Mouse (Mus musculus): ENCODE results near the gene L3hypdh.
"Not testable (repeated sequence)": the region's sequence is repeated elsewhere in the genome, so short reads cannot be mapped to it uniquely, and the experiment has no call there.

Gene L3hypdh

GRCm38 (mm10) chr12:72053851-72054250 lies 31.4 kb downstream of the L3hypdh start:
- no peak for DNase-seq (ENCODE audit: extremely low read depth, low read depth, low spot score)

DNA sequence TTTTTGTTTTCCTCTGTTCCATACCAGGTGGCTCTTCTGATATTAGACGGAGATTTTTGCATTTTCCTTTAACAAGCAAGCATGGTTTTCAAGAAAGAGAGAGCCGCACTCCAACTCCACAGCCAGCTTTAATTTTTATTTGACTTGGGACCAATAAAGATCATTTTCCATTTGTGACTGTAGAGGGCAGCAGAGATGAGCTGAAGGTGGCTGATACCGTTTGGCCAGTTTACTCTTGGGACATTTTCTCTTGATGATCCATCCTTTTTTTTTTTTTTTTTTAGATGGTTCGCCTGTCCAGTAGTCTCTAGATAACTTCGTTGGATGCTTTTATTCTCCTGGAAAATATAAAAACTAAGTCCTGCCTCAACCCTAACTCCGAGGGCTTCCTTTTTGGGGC lies 31.9 kb downstream of the L3hypdh start:
- no peak for DNase-seq (ENCODE audit: extremely low read depth, low read depth, low spot score)

DNA sequence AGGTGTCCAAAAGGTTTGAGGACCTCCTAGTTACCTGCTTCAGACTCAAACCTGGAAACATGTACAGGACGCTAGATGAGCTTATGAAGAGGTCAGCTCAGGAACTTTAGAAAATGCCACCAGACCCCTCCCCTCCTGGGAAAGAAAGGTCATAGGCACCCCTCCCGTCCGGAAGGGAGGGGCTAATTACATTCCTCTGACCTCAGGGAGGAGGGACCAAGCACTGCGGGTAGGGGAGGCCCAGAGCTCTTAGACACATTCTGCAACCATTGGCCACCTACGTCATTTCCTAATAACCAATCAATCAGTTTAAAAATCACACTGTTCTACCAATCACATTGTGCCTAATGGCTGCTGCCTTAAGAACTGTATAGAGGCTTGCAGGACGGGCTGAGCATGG lies 32.7 kb downstream of the L3hypdh start:
- no peak for DNase-seq (ENCODE audit: extremely low read depth, low read depth, low spot score)

DNA sequence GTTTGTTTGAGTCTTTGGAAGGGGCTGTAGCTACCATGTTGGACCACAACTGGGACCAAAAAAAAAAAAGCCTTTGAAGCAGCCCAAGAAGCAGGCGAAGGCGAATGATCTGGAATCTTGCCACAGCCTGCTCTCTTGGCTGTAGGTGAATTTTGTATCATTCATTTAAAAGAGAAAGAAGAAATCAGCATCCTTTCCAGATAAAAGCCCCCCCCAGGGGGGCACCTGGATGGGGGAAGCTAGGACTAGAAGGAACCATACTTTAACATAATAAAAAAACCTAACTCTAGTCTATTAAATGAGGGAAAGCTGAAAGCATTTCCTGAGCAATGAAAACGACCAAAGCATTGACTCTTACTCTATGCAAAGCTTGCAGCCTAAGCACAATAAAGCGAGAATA lies 34.4 kb downstream of the L3hypdh start:
- no peak for DNase-seq (ENCODE audit: extremely low read depth, low read depth, low spot score)

- not testable (repeated sequence) for DNase-seq (ENCODE audit: extremely low read depth, low read depth, low spot score)
Observed at GRCm38 (mm10) chr12:72050156-72050555, 35.1 kb downstream of the L3hypdh start.

GRCm38 (mm10) chr12:72047513-72047912 lies 37.7 kb downstream of the L3hypdh start:
- no peak for DNase-seq (ENCODE audit: extremely low read depth, low read depth, low spot score)

- no peak for DNase-seq (ENCODE audit: extremely low read depth, low read depth, low spot score)
Observed at GRCm38 (mm10) chr12:72041238-72041637, 44.0 kb downstream of the L3hypdh start.

DNA sequence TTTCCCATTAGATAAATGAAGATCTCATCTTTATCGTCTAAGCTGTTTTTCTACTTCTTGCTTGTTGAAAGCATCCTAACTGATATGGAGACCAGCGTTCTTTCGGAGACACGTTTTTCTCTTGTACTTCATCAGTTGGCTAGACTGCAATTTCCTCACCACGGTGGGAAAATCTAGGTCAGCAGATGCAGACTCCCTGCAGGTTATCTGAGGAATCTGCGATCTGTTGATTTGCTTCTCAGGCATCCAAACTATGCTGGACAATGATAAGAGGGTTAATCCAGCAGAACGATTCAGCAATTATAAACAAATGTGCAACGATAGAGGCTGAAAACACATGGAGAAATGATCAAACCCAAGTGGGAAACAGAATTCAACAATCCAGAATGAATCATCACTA lies 45.7 kb downstream of the L3hypdh start:
- no peak for DNase-seq (ENCODE audit: extremely low read depth, low read depth, low spot score)

- DNase-seq (ENCODE audit: extremely low read depth, low read depth, low spot score): no peak
Observed at GRCm38 (mm10) chr12:72038866-72039265, 46.4 kb downstream of the L3hypdh start.

- DNase-seq (ENCODE audit: extremely low read depth, low read depth, low spot score): no peak
Observed at GRCm38 (mm10) chr12:72037049-72037448, 48.2 kb downstream of the L3hypdh start.

DNA sequence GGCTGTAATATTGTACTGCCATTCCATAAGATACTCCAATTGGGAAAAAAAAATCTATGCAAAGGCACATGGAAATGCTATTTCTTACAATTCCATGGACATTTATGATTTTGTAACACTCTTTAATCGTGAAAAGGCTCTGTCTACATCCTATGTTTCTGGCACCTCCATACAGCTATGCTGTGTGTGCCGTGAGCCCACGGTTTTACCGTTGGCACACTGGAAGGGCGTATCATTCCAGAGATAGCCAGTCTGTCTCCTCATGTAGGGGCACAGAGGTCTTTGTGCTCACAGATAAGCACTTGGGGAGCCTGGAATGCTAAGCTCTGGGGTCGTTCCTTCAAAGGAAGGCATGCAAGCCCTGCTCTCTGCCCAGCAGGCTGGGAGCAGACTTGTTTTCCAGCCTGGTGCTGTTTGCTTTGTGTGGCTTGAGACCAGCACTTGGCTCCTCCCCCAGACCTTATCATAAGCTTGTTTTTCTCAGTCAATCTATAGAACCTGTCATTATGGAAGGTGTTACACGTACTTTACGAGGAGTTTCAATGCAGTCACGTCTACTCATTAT lies 49.1 kb downstream of the L3hypdh start:
- DNase-seq (ENCODE audit: extremely low read depth, low read depth, low spot score): no peak

DNA sequence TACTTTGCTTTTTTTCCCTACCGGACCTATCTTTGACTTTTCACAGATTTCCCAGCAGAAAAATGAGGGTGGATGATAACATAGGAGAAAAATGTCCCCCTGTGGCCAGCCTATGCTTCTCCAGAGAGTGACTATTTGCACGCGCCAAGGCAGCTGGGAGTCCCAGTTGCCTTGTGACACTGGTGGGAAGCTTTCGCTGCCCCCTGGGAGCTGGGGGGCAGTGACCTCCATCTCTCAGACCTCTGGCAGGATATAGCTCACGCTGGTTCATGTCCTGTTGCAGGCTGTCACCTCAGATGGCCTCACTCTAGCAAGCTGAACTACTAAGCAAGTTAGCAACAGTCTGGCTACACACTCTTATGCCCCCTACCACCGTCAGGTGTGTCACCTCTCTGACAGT lies 53.4 kb downstream of the L3hypdh start:
- no peak for DNase-seq (ENCODE audit: extremely low read depth, low read depth, low spot score)

- DNase-seq (ENCODE audit: extremely low read depth, low read depth, low spot score): no peak
Observed at GRCm38 (mm10) chr12:72031171-72031570, 54.1 kb downstream of the L3hypdh start.

DNA sequence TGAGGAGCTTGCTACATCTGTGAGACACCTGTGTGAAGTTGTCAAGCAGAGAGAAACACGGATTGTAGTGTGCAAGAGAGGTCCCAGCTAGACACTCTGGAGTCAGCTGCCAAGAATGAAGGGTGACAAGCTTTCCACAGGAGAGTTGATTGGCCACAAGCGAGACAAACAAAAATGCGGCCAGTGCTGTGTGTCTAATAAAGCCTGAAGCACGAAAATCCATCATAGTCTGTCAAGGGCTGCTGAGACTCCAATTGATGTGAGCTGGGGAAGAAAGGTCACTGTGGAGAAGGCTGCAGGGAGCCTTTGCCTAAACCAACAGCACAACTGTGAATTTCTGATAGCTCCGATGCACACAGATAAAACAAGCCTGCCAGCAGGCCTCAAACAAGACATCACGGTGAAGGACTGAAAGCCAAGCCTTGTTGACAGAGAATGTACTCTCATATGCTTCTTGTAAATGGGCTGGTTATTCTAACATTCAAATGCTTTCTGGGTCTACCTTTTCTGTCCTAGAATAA lies 59.9 kb downstream of the L3hypdh start:
- DNase-seq (ENCODE audit: extremely low read depth, low read depth, low spot score): no peak

DNA sequence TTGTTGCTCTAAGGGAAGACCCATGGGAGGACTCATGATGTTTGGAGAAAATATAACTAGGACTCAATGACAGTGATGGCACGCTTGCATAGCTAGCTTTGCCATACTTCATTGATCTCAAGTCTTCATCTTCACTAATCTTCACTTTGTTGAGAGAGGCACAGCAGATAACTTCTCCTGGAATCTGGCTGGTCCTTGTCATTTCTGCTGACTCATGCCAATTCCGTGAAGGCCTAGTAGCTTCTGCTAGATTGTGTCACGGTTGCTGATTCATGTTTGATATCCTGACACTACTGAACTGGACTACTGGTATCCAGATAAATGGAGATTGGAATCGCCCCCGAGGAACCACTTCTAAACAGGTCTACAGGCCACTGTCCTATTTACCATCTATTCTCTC lies 61.7 kb downstream of the L3hypdh start:
- DNase-seq (ENCODE audit: extremely low read depth, low read depth, low spot score): no peak

All from fat pad, adult 2 months (tissue).